Mouse (Mus musculus) hindbrain, embryonic 12.5 days (tissue): ENCODE measurements around the gene Hist1h1e. TPM values are rescaled to one million over a fixed set of nuclear protein-coding genes. Genes with fewer than 3 reads are reported as not detected.
"Not testable (repeated sequence)": the region's sequence is repeated elsewhere in the genome, so short reads cannot be mapped to it uniquely, and the experiment has no call there.

Experiments used
- ATAC-seq: fragments of 200-750 bp; cut with Nextera tagmentation; 2 replicates; pipeline ENCODE4 v1.8.0; 2017; ENCODE audit warnings: moderate TSS enrichment; ENCODE audit not compliant: low FRiP score
- H3K27ac ChIP-seq: fragments of 300-500 bp; sonication (generic); 2 replicates; pipeline ENCODE4 v1.5.1; 2016; ENCODE audit warnings: mild to moderate bottlenecking
- H3K27me3 ChIP-seq: fragments of 300-500 bp; sonication (generic); 2 replicates; pipeline ENCODE4 v1.6.1; 2016; ENCODE audit warnings: mild to moderate bottlenecking
- H3K36me3 ChIP-seq: fragments of 300-500 bp; sonication (generic); 2 replicates; pipeline ENCODE4 v1.6.1; 2016; ENCODE audit warnings: mild to moderate bottlenecking
- H3K4me1 ChIP-seq: fragments of 300-500 bp; sonication (generic); 2 replicates; pipeline ENCODE4 v1.6.1; 2016
- H3K4me2 ChIP-seq: fragments of 300-500 bp; sonication (generic); replicated peaks from 2 replicates; pipeline ENCODE4 v1.6.1; 2016; ENCODE audit warnings: mild to moderate bottlenecking
- H3K4me3 ChIP-seq: fragments of 300-500 bp; sonication (generic); 2 replicates; pipeline ENCODE4 v1.5.1; 2016; ENCODE audit warnings: mild to moderate bottlenecking
- H3K9ac ChIP-seq: fragments of 300-500 bp; sonication (generic); 2 replicates; pipeline ENCODE4 v1.6.1; 2016; ENCODE audit warnings: mild to moderate bottlenecking, moderate library complexity
- H3K9me3 ChIP-seq: fragments of 300-500 bp; sonication (generic); replicated peaks from 2 replicates; pipeline ENCODE4 v1.6.1; 2016; ENCODE audit warnings: mild to moderate bottlenecking
- WGBS: fragments of 180-500 bp; shearing (Covaris S2); methylation state at CpG from one replicate; pipeline ENCODE4 v1.1.7; 2016; 5-methylcytosine and 5-hydroxymethylcytosine counted together
- polyA plus RNA-seq: library from polyadenylated mRNA; unstranded; fragments of >200 nt; fragmentation: Nextera tagmentation; extraction: Ambion mirVana; gene quantifications from 2 replicates; pipeline ENCODE4 v1.2.1, GENCODE M21; 2016

Hist1h1e gene
- polyA plus RNA-seq, 1 experiment from 2014 or later, result 18.8 TPM

GRCm38 (mm10) chr13:23575864-23576313, 46.5 kb downstream of the Hist1h1e start:
- WGBS, result 2% methylated on average over 11 of the region's 40 CpGs
- peak overlapping the region; percentile 63 for H3K9ac ChIP-seq
- not testable (repeated sequence) for H3K36me3 ChIP-seq, ATAC-seq, H3K9me3 ChIP-seq, H3K27me3 ChIP-seq
- peak overlapping the region; percentile 83 for H3K27ac ChIP-seq
- H3K4me2 ChIP-seq, result peak overlapping the region; percentile 73
- peak overlapping the region; percentile 44 for H3K4me3 ChIP-seq
- peaks cover 29% of the 10 kb centered on the region for H3K4me1 ChIP-seq

DNA sequence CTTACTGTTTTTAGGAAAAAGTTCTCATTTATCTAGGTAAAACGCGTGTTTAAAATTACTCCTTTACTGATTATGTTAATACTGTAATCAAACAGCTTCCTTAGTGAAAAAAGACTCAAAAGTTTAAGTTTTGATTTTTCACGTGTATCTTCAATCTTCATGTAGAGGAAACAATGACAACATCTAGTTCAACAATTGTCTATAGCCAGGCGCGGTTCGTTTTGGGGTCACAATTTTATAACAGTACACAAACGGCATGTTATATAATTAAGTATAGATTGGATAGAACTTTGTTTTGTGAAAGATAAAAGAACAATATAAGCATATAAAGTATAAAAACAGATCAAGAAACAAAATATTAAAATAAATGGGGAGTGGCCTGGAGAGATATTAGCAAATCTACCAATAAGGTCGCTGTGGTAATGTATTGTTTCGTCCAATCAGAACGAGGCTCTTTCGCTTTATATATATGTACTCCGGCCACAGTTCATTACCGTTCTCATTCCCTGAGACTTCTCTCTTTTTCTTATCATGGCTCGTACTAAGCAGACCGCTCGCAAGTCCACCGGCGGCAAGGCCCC, 47.0 kb downstream of the Hist1h1e start, which contains the start of gene Hist1h3d:
TSS of gene Hist1h3d (plus strand) at position 493 of the 581 bp plus-strand sequence.
- peak within 1 kb of the TSS; percentile 44 for H3K4me3 ChIP-seq
- peaks cover 29% of the 10 kb centered on the region for H3K4me1 ChIP-seq
- ATAC-seq, result peak; percentile 60
- no peaks in the 10 kb centered on the region for H3K27me3 ChIP-seq
- H3K4me2 ChIP-seq, result peak within 1 kb of the TSS; percentile 73
- no peaks in the 10 kb centered on the region for H3K36me3 ChIP-seq
- no peaks in the 10 kb centered on the region for H3K9me3 ChIP-seq
- peak within 1 kb of the TSS; percentile 63 for H3K9ac ChIP-seq
- WGBS, result under 1% methylated on average over 18 of the region's 18 CpGs
- peak within 1 kb of the TSS; percentile 87 for H3K27ac ChIP-seq

DNA sequence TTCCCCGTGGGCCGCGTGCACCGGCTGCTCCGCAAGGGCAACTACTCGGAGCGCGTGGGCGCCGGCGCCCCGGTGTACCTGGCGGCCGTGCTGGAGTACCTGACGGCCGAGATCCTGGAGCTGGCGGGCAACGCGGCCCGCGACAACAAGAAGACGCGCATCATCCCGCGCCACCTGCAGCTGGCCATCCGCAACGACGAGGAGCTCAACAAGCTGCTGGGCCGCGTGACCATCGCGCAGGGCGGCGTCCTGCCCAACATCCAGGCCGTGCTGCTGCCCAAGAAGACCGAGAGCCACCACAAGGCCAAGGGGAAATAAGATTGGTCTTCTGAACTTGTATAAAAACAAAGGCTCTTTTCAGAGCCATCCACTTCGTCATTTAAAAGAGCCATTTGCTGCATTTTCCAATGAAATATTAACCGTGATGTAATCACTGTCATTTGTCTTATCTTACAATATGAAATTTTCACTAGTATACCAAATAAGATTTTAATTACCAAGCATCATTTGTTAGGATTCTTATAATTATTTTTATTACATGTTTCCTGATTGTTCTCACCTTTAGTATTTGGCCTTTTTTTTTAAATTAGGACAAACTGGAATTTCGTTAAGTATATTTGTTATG, 47.7 kb downstream of the Hist1h1e start:
- not testable (repeated sequence) for H3K27me3 ChIP-seq, H3K9ac ChIP-seq, H3K9me3 ChIP-seq, H3K36me3 ChIP-seq
- ATAC-seq, result peak; percentile 8
- Histone ChIP-seq H3K4me1 (peaks cover 34% of the 10 kb centered on the region), H3K4me2 (peak overlapping the region; percentile 81), H3K27ac (peak overlapping the region; percentile 87), H3K4me3 (peak overlapping the region; percentile 25)
- 0% methylated on average over 12 of the region's 39 CpGs for WGBS

DNA sequence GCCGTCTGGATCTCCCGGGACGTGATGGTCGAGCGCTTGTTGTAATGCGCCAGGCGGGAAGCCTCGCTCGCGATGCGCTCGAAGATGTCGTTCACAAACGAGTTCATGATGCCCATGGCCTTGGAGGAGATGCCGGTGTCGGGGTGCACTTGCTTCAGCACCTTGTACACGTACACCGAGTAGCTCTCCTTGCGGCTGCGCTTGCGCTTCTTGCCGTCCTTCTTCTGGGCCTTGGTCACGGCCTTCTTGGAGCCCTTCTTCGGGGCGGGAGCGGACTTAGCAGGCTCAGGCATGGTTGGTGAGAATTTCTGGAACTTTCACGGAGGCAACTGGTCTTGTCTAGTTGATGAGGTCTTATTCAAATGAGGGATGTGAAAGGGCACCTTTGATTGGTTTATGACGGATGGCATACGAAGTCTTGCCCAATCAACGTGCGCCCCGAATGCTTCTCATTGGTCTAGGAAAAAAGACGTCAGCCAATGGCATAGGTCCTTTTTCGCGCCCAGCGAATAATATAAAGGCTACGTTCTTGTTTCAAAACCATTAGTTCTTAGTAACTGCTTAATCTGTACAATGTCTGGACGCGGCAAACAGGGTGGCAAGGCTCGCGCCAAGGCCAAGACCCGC, 48.3 kb downstream of the Hist1h1e start, which contains the start of the genes Hist1h2bf and Hist1h2ad:
TSS of gene Hist1h2bf (minus strand) at position 299 of the 627 bp plus-strand sequence.
TSS of gene Hist1h2ad (plus strand) at position 484 of the 627 bp plus-strand sequence.
- H3K9me3 ChIP-seq, H3K36me3 ChIP-seq, H3K27me3 ChIP-seq: not testable (repeated sequence)
- peak; percentile 93 for ATAC-seq
- Histone ChIP-seq H3K9ac (peak within 1 kb of the TSS; percentile 51), H3K4me2 (peak within 1 kb of the TSS; percentile 81), H3K27ac (peak within 1 kb of the TSS; percentile 87), H3K4me3 (peak within 1 kb of the TSS; percentile 45), H3K4me1 (peaks cover 34% of the 10 kb centered on the region)
- 1% methylated on average over 34 of the region's 42 CpGs for WGBS

DNA sequence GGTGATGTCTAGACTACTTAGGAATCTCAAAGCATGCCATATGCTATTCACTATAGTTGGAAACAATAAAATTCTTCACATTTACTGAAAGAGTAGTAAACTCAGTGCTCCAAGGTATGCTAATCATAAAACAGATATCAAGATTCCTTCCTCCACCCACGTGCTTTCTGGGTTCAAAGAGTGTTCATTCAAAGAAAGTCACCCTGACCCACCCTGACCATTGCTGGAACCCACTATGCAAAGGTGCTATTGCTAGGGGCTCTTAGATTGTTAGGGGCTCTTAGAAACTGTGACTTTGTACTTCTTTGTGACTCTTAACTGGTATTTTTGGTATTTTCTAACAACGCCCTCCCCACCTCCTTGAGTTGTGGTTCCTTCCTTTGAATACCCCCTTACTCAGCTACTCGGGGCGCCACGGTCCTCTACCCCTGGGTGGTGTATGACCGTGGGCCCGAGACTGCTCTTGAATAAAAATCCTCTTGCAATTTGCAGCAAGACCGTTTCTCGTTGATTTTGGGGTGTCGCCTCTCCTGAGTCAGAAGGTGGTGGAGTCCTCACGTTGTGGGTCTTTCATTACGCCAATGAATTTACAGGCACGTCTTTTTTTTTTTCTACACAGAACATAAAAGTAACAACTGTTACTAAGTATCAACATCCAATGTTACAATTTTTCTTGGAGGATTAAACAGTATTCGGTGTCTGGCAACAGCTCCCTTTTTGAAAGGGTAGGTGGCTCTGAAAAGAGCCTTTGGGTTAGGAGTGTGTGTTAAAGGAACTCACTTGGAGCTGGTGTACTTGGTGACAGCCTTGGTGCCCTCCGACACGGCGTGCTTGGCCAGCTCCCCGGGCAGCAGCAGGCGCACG, 49.1 kb downstream of the Hist1h1e start:
- not testable (repeated sequence) for H3K36me3 ChIP-seq, H3K27me3 ChIP-seq, H3K9me3 ChIP-seq, ATAC-seq
- 10% methylated on average over 20 of the region's 20 CpGs for WGBS
- H3K4me2 ChIP-seq, result peak overlapping the region; percentile 81
- peak overlapping the region; percentile 84 for H3K27ac ChIP-seq
- peaks cover 34% of the 10 kb centered on the region for H3K4me1 ChIP-seq
- H3K4me3 ChIP-seq, result peak overlapping the region; percentile 45
- peak overlapping the region; percentile 51 for H3K9ac ChIP-seq

- WGBS, result 44% methylated on average over 2 of the region's 2 CpGs
- Histone ChIP-seq H3K4me2 (peak overlapping the region; percentile 81), H3K4me1 (peaks cover 34% of the 10 kb centered on the region), H3K4me3 (peak overlapping the region; percentile 45), H3K9ac (peak overlapping the region; percentile 71), H3K27ac (peak overlapping the region; percentile 96), H3K36me3 (no peaks in the 10 kb centered on the region), H3K9me3 (no peaks in the 10 kb centered on the region), H3K27me3 (no peaks in the 10 kb centered on the region)
- no peak for ATAC-seq
Measured at GRCm38 (mm10) chr13:23572218-23573033, 49.9 kb downstream of the Hist1h1e start.

- peak overlapping the region; percentile 96 for H3K27ac ChIP-seq
- not testable (repeated sequence) for H3K36me3 ChIP-seq, H3K27me3 ChIP-seq, H3K9me3 ChIP-seq, ATAC-seq
- H3K4me2 ChIP-seq, result peak overlapping the region; percentile 81
- WGBS, result under 1% methylated on average over 17 of the region's 34 CpGs
- H3K4me1 ChIP-seq, result peaks cover 26% of the 10 kb centered on the region
- peak overlapping the region; percentile 71 for H3K9ac ChIP-seq
- peak overlapping the region; percentile 45 for H3K4me3 ChIP-seq
Measured at GRCm38 (mm10) chr13:23571504-23572217, 50.7 kb downstream of the Hist1h1e start.

- H3K4me1 ChIP-seq, result peaks cover 21% of the 10 kb centered on the region
- H3K4me3 ChIP-seq, result peak within 1 kb of the TSS; percentile 45
- peak within 1 kb of the TSS; percentile 81 for H3K4me2 ChIP-seq
- H3K9ac ChIP-seq, result peak within 1 kb of the TSS; percentile 71
- H3K36me3 ChIP-seq, result no peaks in the 10 kb centered on the region
- peak within 1 kb of the TSS; percentile 96 for H3K27ac ChIP-seq
- H3K27me3 ChIP-seq, result no peaks in the 10 kb centered on the region
- 0% methylated on average over 18 of the region's 18 CpGs for WGBS
- no peaks in the 10 kb centered on the region for H3K9me3 ChIP-seq
- ATAC-seq, result peak; percentile 93
Measured at GRCm38 (mm10) chr13:23571022-23571503, 51.3 kb downstream of the Hist1h1e start, which contains the start of the genes Hist1h2ae and Hist1h2bg. Hist1h2ae (minus strand) TSS chr13:23571220. Hist1h2bg (plus strand) TSS chr13:23571396.
